Mouse (Mus musculus): ENCODE results near the gene Mrgprb4. TPM values are rescaled to one million over a fixed set of nuclear protein-coding genes. Genes with fewer than 3 reads are reported as not detected.

Gene Mrgprb4
- total RNA-seq (2023): not detected

GRCm38 (mm10) chr7:48199188-48199587, at the start of gene Mrgprb4:
Gene Mrgprb4 (minus strand): TSS chr7:48199288.

GRCm38 (mm10) chr7:48168919-48169318, 30.2 kb downstream of the Mrgprb4 start, which contains the start of gene Mrgprb5:
Gene Mrgprb5 (minus strand): TSS chr7:48169019.

Other genes with a start within 250 kb of the Mrgprb4 start
- not detected for gene Mrgpra4, start 217.2 kb downstream of the Mrgprb4 start, total RNA-seq (2023)
- not detected for gene Mrgprx1, start 171.7 kb downstream of the Mrgprb4 start, total RNA-seq (2023)
- not detected for gene Mrgprb5, start 30.3 kb downstream of the Mrgprb4 start, total RNA-seq (2023)
- gene Mrgprb8, start 189.2 kb upstream of the Mrgprb4 start, total RNA-seq (2023): not detected